Mouse (Mus musculus) cerebellum, adult 11-12 months (tissue): Measurements from ENCODE around the gene Camta1.

Experiments
- DNase-seq: peaks from one replicate; pipeline ENCODE4 v3.0.0; 2022

Camta1 gene

DNA sequence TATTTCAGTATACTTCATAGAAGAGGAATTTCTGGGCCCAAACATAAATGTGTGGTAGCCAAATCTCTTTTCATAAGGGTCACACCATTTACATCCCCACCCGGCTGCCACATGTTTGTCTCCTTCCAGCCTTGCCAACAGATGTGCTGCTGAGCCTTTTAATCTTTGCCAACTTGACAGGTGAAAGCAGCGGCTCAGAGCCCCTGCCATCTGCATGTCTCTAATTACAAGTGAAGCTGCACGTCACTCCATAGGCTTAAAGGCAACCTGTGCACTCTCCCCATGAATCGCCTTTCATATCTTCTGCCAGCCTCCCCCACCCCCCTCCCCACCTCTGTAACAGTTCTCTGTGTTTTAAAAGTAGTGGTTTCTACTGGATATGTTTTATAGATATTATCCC is 351.3 kb downstream of the Camta1 start:
- no peak for DNase-seq

DNA sequence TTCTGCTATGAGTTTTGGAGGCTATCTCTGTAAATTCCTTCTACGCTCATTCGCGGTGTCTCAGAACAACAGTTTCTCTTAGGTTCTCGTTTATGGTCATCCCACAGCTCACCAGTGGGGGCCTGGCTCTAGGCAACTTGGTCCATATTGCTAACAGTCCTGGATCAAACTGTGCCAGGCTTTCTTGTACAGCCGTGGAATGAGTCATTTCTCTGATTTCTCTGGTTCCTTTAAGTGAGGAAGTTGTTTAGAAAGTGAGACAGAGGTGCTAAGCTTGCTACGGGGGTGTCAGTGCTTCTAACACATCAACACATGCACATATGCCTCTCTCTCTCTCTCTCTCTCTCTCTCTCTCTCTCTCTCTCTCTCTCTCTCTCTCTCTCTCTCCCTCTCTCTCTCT is 355.0 kb downstream of the Camta1 start:
- no peak for DNase-seq

DNA sequence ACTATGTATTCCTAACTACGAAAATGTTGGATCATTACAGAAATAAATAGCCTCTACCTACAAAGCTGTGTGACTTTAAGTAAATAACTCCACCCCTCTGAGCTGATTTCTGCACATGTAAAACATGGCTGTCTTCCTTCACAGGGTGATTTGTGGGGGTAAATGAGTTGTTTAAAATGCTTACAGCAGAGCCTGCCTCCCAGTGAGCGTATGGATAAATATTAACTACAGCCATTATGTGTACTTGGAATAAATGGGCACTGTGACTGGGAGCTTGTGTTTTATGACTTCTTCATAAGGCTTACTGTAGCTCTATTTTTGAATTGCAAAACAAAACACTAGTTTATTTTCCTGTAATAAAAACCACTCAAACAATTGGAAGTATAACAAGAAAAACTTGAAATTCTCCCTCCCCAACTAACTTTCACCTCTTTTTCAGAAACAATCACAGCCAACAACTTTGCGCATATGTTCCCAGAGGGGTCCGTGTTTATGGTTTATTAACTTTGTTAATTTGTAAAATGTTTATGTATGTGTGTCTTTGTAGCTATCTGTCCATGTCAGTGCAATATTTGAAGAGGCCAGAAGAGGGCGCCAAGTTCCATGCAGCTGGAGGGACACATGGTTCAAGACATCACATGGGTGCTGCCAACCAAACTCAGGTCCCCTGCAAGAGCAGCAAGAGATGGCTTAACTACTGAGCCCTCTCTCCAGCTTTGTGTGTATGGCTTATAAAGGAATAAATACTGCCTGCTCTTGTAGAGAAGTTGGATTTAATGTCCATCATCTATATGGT is 363.0 kb downstream of the Camta1 start:
- DNase-seq, result no peak

DNA sequence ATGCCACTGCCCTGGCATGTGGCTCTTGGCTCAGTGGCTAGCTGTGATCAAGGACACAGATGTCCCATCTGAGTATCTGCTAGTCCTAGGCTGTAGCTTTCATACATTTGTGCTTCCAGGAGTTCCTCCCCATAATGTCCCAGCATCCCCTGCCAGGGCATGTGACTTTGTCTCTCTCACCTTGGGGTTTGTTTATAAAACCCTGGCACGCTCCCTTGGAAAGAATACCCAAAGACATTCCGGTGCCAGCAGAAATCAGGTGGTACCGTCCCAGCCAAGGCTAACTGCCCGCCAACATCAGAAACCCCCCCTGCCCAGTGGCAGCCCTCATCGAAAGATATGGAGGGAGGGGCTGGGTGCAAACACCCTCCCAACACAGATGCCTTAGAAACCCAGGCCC is 365.1 kb downstream of the Camta1 start:
- DNase-seq, result no peak

DNA sequence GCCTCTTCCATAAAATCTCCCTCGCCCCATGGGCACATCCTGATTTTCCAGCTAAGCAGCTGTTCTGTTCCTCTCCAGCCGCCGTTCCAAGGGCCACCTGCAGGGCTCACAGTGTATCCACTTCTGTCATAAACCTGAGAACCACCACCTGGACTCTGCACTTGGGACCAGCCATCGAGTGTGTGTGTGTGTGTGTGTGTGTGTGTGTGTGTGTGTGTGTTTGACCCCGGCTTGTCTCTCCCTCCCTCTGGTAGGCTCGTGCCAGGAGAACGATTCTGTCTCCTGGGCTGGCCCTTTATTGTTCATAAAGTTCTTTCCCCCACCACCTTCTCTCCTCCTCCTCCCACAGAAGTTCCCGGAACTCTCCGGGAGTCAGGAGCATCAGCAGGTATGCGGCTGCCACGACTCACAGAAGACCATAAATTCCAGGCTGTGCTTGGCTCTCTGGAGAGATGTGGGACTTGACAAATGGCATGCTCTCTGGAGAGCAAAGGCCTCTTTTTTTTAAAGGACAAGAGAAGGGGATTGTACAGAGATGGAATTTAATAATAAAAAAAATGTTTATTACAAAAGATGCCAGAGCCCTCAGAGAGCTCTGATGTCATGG is 366.3 kb downstream of the Camta1 start:
- DNase-seq, result no peak

DNA sequence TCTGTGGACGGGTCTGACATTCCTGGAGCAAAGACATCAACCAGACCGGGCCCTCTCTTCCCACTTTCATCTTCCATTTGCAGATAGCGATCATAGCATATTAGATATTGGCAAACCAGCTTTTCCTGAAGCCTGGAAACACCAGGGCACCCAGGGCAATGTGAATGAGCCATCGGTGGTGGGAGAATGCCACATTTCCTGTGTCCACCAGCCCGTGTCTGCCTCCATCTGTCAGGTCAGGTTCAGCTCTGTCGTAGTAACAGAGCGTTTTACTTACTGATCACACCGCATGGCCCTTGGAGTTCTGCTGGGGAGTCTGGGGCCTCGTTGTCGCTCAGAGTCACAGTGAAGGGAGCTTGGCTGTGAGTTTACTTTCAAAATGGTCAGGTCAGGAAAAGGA is 368.9 kb downstream of the Camta1 start:
- peak; percentile 42 for DNase-seq

DNA sequence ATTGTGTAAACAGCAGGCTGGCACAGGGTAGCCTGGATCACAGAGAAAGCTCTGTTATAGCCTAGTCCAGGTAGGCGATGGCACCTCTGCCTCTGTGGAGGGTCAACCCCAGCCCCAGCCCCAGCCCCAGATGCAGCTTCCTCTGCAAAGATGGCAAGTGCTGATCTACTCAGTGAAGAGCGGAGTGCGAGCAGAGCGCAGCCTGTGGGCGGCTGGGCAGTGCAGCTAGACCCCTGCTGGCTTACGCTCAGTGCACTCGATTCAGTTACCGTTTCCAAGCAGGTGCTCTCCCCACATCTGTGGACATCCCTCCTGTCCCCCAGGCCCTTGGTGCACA is 377.7 kb downstream of the Camta1 start:
- DNase-seq, result no peak

DNA sequence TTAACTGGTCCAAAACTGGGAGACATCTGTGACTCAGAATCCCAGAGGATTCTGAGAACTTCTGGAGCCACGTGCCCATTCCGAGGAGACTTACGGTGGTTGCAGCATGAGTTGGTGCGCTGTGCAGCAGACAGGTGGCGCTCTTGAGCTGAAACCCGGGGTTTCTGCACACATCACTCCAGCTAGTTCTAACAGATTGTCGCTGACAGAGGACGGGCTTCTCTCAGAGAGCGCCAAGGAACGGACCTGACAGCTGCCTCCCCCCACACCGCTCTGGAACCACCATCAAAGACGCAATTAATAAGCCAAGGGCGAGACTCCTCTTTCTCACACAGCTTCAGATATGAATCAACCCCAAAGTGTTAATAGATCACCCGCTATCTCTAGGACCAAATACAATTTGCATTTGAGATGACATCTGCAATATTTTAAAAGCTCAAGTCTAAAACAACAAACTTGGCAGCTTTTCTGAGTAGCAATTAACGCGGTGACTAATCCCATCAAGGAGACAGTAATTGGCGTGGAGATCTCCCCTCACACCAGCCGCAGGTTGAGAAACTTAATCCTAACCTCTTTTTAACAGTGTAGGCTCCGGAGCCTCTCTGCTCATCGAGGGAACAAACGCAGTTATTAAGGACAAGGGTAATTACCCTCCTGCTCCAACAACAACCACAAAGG is 378.2 kb downstream of the Camta1 start:
- peak; percentile 75 for DNase-seq

DNA sequence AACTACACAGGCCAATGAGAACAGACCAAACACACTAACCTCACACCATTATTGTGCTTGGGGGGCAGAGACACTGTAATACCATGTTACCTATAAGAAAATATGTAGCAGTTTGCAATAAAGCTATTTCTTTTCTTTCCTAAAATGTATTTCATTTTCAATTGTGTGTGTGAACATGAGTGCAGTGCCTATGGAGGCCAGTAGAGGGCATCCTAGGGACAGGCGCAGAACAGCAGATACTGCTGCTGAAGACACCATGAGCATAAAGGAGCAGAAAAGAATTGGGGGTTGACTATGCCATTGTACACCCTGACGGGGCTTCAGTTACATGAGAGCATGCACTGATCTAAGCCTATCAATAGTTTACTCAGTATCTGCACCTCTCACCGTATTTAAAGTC is 380.7 kb downstream of the Camta1 start:
- DNase-seq, result no peak

DNA sequence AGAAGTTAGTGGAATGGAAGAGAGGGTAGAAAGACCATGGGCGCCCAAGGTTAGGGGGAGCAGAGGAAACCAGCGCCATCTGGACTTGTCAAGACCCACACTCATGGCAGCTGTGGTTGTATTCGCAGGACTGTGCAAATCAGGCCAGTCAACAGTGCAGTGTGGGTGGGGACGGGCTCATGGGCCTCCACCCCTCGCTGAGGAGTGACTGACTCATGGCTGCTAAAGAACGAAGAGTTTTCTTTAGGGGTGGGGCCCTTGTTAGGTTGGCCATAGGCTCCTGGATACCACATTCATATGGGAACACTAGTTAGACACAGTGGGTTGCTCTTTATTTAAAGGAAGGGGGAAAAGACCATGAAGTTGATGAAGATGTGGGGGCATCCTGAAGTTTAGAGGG is 383.7 kb downstream of the Camta1 start:
- DNase-seq, result no peak

DNA sequence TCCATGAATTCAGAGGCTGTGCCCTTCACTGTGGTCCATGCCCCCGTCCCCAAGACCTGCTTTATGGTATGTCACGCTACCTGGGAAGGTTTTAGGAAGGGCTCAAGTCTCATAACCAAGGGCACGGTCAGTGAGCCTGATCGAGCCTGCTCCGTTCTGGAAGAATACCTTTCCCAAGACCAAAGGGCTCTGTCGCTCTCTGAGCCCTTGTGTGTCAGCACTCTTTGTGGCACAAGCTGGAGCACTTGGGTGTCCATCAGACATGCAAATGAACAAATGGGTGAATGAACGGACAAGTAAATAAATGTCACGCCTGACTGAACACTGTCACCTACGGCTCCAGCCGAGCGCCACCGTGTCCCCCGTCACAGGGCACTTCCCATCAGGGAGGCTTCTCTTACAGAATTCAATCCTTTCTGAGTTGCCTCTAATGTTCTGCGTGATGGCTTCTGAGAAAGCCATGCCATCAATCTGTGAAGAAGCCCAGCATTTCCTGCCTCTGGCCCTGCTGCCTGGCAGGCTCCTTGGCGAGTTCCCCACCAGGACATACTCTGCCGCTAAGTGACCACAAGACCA is 386.7 kb downstream of the Camta1 start:
- DNase-seq, result no peak

DNA sequence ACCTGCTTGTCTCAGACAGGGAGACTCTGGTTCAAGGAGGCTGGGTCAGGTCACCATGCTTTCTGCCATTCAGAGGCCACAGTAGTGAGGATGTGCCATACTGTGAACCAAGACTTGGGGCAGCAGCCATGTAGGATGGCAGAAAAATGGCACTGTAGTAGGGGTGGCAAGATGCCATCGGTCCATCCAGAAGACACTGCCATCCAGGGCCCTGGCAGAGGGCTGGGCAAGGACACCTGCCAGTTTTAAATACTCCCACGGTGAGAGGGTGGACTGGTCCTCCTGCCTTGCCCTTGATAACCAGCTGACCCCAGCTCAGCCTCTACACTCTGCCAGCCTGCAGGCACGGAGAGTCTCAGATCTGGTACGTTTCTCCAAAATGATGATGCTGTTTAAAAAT is 389.8 kb downstream of the Camta1 start:
- DNase-seq, result peak; percentile 41

DNA sequence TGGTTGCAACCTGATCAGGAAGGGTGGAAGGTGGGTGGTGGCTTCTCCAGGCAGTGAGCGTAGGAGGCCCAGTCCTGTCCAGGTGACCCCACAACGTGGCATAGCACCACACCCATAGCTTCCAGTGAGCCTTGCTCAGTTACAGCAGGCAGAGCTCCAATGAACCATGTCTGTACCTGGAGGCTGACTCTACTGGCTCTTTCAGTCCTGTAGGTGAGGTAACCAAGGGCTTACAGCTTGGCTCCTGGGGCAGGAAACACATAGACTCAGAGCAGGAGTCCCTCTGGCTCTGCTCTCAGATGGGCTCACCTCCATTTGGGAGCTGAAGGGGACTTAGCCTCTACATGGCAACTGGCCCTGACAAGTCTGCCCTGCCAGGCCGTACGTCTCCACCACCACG is 393.3 kb downstream of the Camta1 start:
- no peak for DNase-seq

DNA sequence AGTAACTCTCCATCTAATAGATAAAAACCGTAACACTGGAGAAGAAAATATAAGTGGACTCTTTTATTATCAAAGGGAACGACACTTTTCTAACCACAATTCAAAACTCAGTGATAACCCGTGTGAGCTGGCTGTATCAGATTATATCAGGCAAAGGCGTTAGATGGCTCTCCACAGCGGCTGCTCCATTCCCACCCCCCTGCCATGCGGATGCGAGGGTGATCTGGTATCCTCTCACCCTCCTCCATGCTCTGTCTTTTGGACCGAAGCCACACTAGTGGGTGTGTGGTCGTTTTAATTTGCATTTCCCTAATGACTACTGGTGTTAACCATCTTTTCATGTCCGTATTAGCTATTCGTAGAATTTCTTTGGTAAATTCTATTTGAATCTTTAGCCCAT is 403.0 kb downstream of the Camta1 start:
- DNase-seq, result no peak

DNA sequence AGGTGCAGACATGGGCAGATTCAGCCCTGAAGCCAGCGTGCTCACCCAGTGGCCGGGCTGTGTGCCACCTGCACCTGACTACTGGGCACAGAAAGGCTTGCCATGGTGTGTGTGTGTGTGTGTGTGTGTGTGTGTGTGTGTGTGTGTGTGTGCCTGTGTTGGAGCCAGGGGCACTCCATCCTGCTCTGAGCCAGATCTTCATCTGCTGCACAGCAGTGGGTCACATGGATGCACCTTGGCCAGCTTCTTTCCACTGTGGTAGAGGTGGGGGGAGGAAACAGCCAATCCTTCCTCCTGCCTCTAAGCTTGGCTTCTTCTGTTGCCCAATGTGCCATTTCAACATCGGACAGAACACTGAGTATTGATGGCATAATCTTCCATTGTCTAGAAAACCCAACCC is 407.1 kb downstream of the Camta1 start:
- peak; percentile 80 for DNase-seq

DNA sequence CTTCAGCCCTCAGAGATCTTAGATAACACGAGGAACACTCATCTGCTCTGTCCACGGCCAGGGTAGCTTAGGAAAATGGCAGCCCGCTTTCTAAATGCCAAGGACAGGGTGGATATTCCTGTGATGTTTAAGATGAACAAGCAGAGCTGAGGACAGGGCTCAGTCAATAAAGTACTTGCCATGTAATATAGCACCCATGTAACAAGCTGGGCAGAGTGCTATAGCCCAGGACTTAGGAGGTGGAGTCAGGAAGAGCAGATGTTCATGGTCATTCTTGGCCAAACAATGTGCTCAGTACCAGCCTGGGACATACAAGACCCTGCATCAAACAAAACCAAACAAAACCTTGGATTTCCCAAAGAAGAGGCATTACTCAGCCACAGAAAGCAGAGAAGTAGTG is 407.6 kb downstream of the Camta1 start:
- DNase-seq, result no peak

DNA sequence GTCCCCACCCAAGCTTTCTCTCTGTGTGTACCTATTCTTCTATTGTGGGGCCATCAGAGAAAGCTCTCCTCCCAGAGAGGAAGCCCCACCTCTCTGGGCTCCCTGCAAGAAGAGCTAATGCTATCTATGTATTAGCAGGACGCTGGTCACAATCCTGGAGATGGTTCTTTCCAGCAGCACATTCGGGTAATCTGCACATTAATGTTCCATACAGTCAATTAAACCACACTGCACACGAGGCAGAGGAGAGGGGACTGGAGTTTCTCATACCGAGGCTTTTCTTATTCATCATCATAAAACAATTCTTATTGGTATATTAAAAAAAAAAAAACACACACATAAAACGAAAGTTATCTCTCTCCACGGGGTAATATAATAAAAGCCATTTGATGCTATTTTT is 409.8 kb downstream of the Camta1 start:
- no peak for DNase-seq

DNA sequence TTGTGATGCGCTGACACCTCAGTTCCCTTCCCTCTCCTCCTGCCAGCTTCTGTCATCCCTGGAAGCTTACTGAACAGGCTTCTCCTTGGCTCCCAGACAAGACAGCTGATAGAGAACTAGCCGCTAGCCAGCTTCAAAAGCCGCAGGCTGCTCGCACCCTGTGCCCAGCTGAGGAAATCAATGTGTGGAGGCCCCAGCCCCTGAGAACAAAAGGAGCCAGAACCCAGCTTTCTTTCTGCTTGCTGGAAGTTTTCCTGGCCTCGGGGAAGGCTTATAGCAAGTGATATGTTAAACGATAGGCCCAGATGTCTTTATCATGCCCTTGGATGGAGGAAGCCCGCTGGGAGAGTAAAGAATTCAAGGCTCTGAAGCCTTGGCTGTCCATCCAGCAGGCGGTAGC is 411.7 kb downstream of the Camta1 start:
- DNase-seq, result no peak

DNA sequence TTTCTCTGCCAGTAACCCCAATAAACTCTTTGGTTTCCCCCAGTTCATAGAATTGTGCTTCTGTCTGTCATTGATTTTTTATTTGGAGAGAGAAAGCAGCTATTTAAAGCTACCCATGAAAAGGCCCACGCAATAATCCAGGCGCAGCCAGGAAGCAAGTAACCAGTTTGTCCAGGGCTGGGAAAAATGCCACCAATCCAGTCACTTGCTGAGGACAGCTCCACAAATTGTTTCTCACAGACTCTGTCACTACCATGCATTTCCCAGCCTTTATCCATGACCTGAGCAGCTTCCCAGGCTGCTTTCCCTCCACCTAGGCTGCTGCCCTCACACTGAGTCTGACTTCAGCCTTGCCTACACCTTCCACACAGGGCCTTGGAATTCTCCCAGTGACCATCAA is 413.3 kb downstream of the Camta1 start:
- no peak for DNase-seq

DNA sequence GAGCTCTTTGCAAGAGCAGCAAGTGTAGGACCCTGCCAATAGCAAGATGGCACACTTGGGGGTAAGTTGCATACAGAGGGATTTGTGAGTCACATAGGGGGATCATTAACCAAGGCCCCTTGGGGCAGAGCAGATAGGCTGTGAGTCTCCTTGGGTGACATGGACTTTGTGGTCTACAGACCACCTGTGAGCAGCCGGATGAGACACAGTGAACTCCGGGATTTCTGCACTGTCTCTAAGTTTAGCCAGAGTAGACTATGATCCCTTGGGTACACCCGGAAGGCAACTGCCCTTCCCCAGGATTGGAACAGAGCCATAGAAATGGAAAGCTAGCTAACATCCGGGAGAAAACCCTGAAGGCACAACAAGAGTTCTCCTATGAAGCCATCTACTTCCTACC is 417.0 kb downstream of the Camta1 start:
- DNase-seq, result no peak

DNA sequence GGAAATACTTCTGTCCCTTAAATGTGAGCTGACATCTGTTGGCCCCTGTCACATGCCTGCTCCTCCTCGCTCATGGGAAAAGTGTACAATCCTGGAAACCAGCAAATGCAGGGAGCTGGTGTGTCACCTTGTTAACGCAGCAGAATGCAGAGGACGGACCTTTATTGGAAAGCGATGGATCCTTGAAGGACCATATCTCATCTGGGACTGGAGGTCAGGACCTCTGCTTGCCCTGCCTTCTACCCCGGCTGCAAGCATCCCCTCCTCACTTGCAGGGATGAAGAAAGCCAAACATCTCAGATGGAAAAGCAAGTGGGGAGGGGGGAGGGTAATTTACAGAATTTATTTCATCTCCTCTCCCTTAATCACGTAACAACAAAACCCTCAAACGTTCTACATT is 423.1 kb downstream of the Camta1 start:
- DNase-seq, result no peak

DNA sequence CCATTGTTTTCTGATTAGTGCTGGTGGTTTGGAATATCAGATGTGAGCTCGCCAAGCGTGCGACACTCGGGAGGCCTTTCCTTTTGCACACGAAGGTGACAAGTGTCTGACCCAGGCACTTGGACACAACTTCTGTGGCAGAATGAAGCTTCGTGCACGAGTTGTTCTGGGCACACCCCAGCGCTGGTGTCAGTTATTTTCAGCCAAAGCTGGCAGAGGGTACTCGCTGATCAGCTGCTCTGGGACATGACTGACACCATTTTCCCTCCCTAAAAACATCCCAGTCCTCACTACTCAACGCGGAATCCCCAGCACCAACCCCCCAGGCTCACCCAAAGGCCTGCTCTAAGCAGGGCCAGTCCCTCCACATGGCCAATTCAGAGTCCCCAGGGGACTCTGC is 423.8 kb downstream of the Camta1 start:
- DNase-seq, result no peak

DNA sequence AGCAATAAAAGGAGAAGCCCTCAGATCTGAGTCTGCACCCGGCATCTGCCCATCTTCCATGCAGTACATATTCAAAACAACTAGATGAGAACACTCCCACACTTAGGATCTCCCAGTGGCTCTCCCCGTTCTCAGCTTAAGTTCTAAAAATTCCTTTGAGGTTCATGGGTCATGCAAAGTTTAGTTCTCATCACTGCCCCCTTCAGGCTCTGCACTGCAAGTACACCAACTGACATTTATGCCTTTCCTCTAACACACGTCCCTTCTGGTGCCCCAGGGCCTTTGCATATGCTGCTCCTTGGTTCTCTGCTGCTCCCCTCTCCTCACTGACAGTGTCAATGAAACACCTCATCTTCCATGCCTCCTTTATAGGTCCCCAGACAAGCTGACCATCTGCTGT is 436.5 kb downstream of the Camta1 start:
- no peak for DNase-seq

DNA sequence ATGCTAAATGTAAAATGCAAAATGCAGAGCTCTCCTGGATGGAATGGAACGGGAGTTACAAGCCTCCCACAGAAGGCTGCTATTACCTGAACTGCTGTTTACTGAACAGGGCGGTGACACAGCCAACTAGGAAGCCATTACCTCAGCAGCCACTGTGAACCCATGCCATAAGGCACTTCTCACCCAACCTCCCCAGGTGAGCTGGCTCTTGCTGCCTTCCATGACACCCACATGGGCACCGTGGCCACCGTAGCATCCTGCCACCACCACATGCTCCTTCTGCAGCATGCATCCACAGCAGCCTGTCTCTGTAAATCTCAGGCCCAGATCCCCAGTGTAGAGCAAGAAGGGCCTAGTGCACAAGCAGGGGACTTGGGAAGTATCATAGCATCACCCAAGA is 438.8 kb downstream of the Camta1 start:
- peak; percentile 31 for DNase-seq
